Mouse (Mus musculus): ENCODE data around the gene Cdk1.

DNA sequence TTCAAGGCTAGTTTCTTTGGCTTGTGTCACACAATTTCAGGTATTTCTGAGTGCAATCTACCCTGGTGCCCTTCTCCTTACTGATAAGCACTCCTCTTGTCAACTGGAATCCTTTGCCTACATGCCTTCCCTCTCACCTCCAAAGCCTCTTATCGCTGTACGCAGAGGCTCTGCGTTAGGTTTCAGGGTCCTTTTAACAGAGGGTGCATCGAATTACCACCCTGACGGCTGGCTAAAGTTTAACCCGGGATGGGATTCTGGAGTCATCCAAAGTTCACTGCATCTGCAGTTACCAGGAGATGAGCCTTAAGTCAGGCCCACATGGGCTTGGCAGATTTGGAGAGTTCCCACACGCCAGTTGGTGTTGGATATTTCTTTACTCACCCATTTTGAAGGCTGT lies 47.1 kb downstream of the Cdk1 start:
- TF ChIP-seq CTCF (IDR thresholded peaks at IDR 0.05; ENCODE audit: extremely low read depth, insufficient read depth, insufficient read length, insufficient replicate concordance) (no peak), POLR2A (IDR thresholded peaks at IDR 0.05; ENCODE audit: low read depth, low read length) (no peak)
